Mouse (Mus musculus) cerebellum, adult 8-10 months (tissue): ENCODE measurements at regions not wholly inside any gene's neighbourhood (a gene's known extent, or its start where the extent isn't known, plus 50 kb on each side); places are given as distances from the start of the nearest gene placed in this dataset.
"Not testable (repeated sequence)": the region's sequence is repeated elsewhere in the genome, so short reads cannot be mapped to it uniquely, and the experiment has no call there.

Experiments used
- DNase-seq: peaks from one replicate; pipeline ENCODE4 v3.0.0; 2022

DNA sequence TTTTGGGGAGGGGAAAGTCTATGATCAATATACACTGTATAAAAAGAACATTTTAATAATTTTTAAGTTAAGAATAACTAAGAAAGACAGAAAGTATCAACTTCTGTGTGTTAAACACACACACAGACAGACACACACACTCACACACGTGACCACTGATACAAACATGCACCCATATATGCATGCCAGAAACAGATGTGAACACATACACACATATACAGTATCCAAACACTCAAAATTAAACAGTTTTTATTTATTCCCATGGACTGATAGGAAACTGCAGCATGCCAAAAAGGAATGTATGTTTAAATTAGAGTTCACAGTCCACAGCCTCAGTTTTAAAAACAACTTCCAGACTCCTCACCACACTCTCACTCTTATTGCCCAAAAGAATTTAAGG, 203.4 kb upstream of the Tbl1x start:
- no peak for DNase-seq

DNA sequence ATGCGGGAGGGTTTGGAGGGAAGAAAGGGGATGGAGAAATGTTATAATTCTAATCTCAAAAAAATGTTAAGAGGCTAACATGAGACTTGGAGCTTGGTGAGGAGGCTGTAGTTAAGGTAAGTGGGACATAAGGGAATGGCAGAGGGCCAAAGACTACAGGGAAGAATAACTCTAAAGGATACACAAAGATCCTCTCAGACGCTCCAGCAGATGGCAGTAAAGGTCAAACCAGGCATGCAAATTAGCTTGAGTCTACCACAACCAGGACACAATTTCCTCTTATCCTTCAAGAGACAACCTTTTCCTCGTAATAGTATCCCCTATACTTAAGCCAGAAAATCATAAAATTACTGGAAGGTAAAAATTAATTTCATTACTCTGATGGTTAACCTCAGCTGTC, 196.4 kb upstream of the Tbl1x start:
- DNase-seq = peak; percentile 47

DNA sequence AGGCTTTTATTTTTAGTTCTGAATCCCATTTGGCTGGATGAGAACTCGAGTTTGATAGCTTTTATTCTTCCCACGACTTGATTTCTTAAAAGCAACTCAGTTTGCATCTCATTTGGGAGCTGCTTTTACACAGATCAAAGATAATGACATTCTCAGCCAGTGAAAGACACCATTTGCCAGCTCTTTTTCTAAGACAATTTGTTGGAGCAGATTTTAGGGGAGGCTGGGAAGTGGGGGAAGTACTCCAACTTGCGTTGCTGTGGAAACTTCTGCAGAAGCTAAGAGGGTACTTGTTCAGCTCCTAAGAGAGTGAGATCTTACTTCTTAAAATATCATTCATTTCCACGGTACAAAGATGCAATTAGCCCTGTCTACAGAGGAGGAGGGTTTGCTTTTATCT, 187.2 kb upstream of the Tbl1x start:
- no peak for DNase-seq

DNA sequence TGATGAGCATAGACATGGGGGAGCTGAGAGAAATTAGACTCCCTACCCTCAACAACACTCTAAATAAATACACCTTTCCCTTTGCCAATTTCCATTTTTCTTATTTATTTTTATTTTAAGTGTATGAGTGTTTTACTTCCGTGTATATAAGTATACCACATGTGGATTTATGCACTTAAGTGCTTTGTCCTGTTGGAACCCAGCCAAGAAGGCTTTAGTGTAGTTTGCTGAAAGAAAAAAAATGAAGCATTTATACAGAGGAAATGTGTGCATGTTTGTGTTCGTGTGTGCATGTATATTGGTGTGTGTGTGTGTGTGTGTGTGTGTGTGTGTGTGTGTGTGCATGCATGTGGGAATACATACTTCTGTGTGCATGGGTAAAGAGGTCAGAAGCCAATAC, 157.6 kb upstream of the Tbl1x start:
- DNase-seq = no peak

DNA sequence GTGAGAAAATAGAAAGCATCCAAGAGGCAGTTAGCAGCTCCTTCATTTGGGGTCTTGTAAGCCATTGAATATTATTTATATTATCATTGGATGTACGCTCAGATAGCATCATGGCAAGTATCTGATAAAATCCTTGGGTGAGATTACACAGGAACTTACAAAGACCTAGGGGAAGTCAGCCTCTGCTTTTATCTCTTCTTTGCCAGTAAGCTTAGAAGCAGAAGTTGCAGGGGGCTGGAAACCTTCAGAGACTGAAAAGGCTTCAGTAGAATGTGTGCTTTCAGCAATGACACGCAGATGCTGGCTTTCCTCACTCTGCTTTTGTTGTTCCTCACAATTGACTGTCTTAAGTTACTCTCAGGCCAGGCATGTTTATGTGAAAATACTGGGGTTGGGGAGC, 150.3 kb upstream of the Tbl1x start:
- no peak for DNase-seq

DNA sequence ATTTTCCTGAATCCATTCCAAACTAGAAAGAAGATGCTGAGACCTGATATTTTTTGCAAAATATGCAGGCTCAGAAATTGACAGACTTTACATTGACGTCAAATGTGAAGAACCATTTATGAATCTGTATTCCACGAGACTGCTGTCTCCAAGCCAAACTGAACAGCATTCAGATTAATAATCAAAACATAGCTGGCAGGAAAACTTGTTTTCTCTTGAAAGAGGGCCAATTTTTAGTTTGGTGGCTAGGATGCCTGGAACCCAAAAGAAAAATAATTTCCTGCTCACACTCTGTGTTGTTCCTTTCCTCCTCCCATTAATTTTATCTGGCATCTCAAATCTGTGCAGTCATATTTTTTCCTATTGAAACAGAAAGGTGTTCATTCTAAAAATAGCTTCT, 149.7 kb upstream of the Tbl1x start:
- peak; percentile 9 for DNase-seq

DNA sequence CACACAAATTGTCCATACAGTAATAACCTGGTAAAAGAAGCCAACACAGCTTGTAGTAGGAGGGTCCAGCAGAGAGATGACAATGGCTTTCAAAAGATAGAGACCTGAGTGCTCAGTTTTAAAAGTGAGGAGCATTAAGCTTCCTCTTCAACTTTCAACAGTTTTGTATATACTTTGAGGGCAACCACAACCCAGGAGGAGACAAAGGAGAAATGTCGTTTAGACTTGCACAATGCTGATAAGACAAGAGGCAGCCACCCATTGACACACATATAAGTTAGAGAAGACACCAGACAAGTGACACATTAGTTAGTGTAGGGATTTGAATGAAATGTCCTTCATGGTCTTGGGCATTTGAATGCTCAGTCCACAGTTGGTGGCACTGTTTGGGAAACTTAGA, 147.2 kb upstream of the Tbl1x start:
- no peak for DNase-seq

DNA sequence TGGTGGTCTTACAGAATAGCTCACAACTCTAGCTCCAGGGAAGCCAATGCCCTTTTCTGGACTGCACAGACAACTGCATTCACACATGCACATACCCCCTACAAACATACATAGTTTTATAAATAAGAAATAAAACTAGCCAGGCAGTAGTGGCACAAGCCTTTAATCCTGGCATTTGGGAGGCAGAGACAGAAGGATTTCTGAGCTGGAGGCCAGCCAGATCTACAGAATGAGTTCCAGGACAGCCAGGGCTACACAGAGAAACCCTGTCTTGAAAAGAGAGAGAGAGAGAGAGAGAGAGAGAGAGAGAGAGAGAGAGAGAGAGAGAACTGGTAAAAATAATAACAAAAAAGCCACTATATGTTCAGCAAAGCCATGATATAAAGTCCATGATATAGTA, 143.5 kb upstream of the Tbl1x start:
- DNase-seq = peak; percentile 40

DNA sequence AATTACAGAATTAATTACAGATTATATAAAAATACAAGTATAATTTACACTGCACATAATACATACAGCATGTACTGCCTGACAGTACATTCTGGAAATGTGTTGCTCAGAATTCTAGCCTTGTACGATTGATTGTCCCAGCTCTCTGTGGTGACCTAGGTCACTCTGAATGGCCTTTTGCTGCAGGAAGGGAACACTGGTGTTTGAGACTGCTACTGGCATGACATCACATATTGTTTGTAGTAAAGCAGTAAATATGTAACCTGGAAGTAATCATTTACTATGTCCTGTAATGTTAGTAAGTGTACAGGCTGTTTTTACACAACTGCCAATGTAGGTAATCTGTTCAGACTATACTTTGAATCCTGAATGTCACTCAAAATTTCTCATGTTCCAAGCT, 123.5 kb upstream of the Tbl1x start:
- DNase-seq = no peak

DNA sequence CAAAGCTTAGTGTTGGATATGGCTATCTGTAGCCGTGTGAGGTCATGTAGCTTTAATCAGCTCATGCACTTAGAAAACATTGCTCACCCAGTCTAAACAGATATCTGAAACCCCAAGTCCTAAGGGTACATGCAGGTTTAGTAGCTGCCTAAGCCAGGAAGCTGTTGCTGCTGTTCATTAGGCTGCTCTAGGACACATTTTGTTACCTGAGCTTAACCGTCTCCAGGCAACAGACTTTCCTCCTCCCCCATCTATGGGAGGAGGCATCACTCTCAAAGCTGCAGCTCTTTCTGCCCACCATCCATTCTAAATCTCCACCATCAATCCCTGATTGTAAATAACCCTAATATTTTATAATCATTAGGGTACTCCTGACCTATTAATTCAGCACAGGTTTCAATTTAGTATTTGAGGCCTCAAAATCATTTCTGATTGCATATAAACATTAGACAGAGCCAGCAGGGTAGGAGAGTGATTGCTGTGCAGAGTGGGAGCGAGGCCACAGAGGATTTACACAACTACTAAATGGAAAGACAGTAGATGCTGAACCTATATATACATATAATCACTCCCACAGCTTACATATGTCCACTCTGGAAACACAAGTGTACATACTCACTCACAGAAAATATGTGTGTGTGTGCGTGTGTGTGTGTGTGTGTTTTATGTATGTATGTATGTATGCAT, 118.9 kb upstream of the Tbl1x start:
- DNase-seq = no peak

DNA sequence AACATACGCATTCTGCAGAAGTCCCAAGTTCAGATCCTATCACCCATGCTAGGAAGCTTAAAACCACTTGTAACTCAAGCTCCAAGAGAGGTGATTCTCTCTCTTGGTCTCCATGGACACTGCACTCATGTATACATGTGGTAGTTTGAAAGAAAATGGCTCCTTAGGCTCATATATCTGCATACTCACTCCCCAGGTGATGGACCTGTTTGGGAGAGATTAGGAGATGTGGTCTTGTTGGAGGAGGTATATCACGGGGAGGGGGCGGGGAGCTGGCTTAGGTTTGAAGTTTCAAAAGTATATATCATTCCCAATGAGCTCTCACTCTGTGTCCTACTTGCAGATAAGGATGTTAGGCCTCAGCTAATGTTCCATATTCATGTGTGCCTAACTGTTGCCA, 103.9 kb upstream of the Tbl1x start:
- DNase-seq = no peak

DNA sequence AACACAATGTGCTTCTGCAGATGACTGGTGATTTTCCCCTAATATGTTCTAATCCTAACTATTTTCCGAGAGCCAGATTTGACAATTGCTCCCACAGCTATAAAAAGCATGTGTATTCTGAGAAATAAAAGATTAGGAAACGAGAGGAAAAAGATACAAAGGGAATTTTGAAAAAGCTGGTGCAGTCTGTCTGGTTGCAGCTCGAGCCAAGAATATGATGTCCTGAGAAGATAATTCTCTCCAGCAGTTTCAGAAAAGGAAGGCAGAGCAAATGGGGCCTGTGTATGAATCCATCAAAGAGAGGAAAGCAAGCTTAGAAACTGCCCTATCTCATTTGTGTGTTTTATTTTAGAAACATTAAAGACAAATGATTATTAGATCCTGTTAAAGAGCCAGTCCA, 102.9 kb upstream of the Tbl1x start:
- DNase-seq = no peak

DNA sequence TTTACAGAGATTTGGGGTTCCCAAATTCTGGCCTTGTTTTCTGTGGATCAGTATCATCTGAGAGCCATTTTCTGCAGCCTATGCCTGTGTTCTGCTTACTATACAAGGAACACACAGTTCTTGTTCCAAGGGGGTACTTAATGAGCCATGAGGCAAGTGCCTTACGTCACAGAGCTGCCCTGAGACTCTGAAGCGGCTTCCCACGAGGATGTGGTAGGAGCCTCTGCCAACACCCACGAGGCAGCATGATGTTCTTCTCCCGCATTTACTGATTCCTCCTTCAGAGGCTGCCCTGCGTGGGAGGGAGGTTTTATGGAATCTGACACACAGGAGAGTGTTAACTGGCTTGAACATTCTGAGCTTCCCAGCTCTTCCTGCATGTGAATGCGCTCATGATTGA, 101.4 kb upstream of the Tbl1x start:
- DNase-seq = peak; percentile 42

DNA sequence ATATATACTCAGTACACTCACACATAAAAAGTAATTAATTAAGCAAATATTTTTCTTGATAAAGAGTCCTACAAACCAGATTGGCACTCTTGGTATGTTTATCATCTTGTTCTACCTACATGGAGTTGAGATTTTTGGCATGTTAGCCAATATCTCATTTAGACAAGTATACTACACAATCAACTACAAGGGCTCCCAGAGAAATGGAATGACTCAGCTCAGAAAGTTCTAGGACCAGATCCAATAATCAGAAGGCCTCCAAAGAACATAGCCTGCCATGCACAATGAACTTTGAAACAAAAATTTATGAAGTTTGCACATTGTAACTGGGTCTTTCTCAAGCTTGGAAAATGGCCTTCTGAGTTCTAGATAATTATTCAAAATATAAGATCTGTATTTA, 100.0 kb upstream of the Tbl1x start:
- no peak for DNase-seq

DNA sequence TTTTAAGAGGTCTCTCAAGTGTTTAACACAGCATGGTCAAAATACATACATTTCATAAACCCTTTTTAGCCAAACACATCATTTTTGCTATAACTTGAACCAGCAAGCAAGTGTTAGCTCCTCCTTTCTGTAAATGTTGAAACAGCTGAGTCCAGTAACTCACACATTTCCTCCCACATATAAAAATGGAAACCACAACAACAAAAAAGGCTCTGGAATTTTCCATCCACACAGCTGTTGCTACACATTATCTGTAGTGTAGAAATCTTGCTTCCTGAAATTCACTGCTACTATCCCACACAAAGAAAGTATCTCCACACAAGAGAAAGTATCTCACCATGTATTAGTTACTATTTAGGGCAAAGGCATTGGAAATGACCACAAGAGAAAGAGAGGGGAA, 96.7 kb upstream of the Tbl1x start:
- DNase-seq = no peak

DNA sequence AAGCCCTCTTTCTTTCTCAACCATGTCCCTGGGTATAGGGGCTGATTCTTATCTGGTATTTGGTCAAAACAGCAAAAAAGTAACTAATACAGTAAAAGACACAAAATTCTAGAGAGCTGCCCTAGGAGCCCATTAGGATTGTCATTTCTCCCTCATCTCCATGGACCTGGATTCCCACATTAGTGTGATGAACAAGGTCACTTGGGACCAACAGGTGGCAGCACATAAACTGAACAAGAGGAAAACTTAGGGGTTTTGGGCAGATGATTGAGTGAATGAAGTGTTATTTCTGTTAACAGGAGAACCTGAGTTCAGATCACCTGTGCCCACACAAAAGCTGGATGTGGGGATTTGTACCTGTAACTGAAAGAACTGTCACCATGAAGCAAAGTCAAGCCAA, 93.0 kb upstream of the Tbl1x start:
- no peak for DNase-seq

DNA sequence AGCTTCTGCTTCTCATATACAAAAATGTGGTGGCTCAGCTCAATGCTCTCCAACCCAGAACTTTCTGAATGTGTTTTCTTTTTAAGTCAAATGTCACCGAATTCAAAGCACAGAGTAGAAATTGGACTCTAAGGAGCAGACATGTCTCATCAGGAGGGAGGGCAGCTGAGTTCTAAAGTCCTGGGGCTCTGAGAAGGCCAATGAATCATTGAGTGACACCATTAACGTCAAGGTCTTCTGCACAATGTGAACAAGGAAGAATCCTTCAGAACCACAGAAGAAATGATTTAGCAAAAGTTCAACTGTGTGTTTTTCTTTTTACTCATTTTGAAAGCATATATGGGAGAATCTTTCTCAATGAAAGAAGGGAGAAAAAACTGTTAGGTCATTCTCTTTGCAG, 88.6 kb upstream of the Tbl1x start:
- DNase-seq = no peak

DNA sequence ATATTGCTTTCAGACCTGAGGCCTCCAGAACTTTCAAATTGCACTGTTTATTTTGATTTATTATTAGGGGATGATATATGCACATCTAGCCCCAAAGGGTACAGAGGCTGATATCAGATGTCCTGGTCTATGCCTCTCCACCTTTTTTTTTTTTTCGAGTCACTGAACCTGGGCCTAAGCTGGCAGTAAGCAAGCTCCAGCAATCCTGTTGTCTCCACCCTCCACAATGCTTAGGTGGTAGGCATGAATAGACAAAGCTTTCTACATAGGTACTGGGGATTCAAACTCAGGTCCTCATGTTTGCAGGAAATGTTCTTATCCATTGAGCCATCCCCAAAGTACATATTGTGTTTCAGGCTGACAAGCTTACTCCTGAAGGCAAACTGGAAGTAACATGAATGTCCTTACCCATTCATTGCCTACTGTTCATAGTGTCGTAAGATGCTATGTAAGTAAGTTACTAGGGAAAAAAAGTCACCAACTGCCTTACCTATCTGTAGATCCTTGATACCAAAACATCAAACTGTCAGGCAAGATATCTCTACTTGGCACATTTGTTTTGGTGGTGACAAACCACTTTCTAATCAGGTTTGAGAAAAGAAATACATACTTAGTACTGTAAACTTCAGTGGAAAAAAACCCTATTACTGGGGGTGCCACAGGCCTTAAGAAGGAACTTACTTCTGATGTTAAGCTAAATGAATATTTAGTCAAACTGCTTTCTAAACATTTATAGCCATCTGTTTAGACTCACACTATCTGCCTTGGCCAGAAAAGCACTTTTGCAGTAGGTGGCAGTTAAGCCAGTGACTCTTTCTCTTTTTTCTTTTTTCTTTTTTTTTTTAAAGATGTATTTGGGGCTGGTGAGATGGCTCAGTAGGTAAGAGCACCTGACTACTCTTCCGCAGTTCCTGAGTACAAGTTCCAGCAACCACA, 85.8 kb upstream of the Tbl1x start:
- DNase-seq = no peak

DNA sequence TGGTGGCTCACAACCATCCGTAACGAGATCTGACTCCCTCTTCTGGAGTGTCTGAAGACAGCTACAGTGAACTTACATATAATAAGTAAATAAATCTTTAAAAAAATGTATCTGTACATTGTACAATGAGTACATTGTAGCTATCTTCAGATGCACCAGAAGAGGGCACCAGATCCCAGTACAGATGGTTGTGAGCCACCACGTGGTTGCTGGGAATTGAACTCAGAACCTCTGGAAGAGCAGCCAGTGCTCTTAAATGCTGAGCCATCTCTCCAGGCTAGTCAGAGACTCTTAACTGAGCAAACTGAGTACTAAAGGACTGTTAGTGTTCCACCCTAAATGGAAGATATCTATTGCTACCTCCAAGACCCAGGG, 85.1 kb upstream of the Tbl1x start:
- not testable (repeated sequence) for DNase-seq

DNA sequence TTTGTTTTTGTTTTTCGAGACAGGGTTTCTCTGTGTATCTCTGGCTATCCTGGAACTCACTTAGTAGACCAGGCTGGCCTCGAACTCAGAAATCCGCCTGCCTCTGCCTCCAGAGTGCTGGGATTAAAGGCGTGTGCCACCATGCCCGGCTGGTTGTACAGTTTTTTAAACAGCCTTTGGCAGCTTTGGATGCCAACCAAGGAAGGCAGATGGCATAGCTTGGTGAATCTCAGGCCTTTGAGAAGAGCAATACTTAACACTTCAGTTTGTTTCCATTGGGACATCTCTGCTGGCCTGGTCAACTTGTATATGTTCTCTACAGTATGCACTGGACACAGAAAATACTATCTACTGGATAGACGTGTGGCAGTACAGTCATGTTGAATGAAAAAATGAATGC, 84.0 kb upstream of the Tbl1x start:
- peak; percentile 23 for DNase-seq

DNA sequence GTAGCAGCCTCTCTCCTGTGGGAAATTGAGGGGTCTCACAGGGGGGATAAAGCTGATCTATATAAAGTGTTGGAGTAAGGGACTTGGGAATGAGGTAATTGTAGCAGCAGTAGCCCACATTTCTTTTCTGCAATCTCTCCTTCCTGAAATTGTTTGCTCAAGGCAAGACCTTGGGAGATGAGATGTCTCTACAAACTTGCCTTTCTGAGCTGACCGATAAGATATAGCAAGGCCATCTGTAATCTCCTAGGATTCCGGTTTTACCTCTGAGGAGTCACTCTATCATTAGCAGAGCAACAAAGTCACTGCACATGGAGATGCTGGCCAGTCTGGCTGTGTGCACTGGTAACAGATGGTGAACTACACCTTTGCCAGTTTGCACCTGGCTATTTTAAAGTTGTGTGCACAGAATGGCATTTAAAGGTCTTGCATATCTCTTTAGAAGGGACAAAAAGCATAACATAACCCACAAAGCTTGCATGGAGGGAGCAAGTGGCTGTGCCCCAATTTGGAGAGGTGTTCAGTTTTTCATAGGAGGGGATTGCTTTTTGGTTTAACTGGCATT, 78.7 kb upstream of the Tbl1x start:
- peak; percentile 34 for DNase-seq

DNA sequence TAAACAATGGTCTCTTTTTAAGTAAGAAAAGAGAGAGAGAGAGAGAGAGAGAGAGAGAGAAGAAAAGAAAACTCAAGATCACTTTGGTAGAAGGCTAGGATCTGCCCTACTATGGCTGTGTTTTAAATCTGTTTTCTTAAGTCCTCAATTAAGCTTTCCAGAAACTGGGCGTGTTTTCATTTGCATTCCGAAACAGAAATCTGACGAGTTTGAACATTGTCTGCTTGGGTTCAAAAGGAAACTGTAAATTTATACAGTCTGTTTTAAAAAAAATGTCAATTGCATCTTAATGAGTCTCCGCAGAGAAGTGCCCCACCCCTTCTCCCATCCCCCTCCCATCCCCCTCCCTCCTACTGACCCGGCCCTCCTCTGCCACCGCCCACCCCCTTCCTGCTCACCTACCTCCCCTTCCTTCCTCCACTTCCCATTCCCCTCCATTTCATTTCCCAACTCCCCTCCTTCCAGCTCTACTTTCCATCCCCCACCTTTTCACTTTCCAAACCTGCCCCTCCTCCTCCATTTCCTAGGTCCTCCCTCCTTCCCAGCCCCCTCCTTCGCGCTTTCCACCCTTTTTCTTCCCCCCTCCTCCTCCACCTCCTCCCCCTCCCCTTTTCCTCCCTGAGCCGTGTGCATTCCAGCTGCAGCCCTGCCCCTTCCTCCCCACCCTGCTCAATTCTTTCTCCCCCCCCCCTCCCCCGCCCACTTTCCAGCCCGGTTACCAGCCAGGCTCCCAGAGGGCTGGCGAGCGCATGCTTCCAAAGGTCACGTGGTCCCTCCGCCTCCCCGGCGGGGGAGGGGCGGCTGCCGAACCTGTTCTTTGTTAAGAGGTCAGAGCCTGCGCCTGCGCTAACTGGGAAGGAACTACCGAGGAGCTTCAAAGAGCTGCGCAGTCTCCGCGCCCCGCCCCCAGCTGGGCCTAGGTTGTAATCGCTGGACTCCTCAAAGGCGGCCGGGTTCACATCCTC, 77.7 kb upstream of the Tbl1x start:
- DNase-seq = peak; percentile 91

DNA sequence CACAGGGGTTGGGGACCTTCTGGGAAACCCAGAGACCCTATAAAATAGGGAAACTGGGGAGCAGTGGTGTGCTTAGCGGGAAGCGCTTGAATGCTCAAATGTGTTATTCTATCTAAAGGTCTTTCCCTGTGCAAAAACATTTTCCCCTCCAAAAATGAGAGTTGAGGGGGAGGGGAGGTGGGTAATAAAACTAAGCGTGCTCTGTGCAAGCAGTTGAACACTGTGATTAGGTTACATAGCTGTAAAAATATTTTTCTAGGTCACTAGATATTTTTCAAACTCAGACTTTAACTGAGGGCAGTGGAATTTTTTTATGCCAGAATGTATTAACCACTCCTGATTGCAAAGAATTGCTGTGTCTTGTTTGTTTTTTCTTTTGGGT, 77.0 kb upstream of the Tbl1x start:
- no peak for DNase-seq
